Mouse (Mus musculus): Measurements from ENCODE around the gene Gab1.

- TF ChIP-seq CTCF (IDR thresholded peaks at IDR 0.05; ENCODE audit: insufficient read depth, low read depth, low read length), result no peak
- no peak for TF ChIP-seq POLR2A (IDR thresholded peaks at IDR 0.05; ENCODE audit: insufficient read depth, low read depth, low read length)
Measured at GRCm38 (mm10) chr8:80870535-80871204, 9.6 kb downstream of the Gab1 start.

Measured in olfactory bulb, adult 2 months (tissue).